Mouse (Mus musculus) kidney, adult 11 months (tissue): Measurements from ENCODE around the gene Pcbp3.

ENCODE experiments used
- DNase-seq: peaks from one replicate; pipeline ENCODE4 v3.0.0; 2022

The Pcbp3 gene

GRCm38 (mm10) chr10:76918086-76918485 lies 43.6 kb downstream of the Pcbp3 start:
- no peak for DNase-seq

- peak; percentile 20 for DNase-seq
Observed at GRCm38 (mm10) chr10:76906434-76906833, 55.3 kb downstream of the Pcbp3 start.

- DNase-seq: no peak
Observed at GRCm38 (mm10) chr10:76905935-76906341, 55.7 kb downstream of the Pcbp3 start.

GRCm38 (mm10) chr10:76903694-76904093 lies 58.0 kb downstream of the Pcbp3 start:
- DNase-seq: no peak

GRCm38 (mm10) chr10:76903099-76903498 lies 58.6 kb downstream of the Pcbp3 start:
- DNase-seq: no peak

GRCm38 (mm10) chr10:76902588-76902987 lies 59.1 kb downstream of the Pcbp3 start:
- DNase-seq: peak; percentile 39

GRCm38 (mm10) chr10:76898428-76898827 lies 63.3 kb downstream of the Pcbp3 start:
- no peak for DNase-seq

- DNase-seq: peak; percentile 48
Observed at GRCm38 (mm10) chr10:76891456-76891855, 70.2 kb downstream of the Pcbp3 start.

- DNase-seq: peak; percentile 33
Observed at GRCm38 (mm10) chr10:76883442-76884244, 78.0 kb downstream of the Pcbp3 start.

- DNase-seq: no peak
Observed at GRCm38 (mm10) chr10:76882644-76883441, 78.8 kb downstream of the Pcbp3 start.

- no peak for DNase-seq
Observed at GRCm38 (mm10) chr10:76881900-76882299, 79.8 kb downstream of the Pcbp3 start.

- no peak for DNase-seq
Observed at GRCm38 (mm10) chr10:76875310-76875709, 86.4 kb downstream of the Pcbp3 start.

GRCm38 (mm10) chr10:76874879-76875278 lies 86.8 kb downstream of the Pcbp3 start:
- DNase-seq: no peak

- no peak for DNase-seq
Observed at GRCm38 (mm10) chr10:76874398-76874797, 87.3 kb downstream of the Pcbp3 start.

- DNase-seq: no peak
Observed at GRCm38 (mm10) chr10:76873948-76874347, 87.7 kb downstream of the Pcbp3 start.

- DNase-seq: no peak
Observed at GRCm38 (mm10) chr10:76872736-76873135, 89.0 kb downstream of the Pcbp3 start.

GRCm38 (mm10) chr10:76865936-76866335 lies 95.8 kb downstream of the Pcbp3 start:
- no peak for DNase-seq

GRCm38 (mm10) chr10:76860998-76861397 lies 100.7 kb downstream of the Pcbp3 start:
- DNase-seq: no peak

- DNase-seq: no peak
Observed at GRCm38 (mm10) chr10:76859355-76860127, 102.1 kb downstream of the Pcbp3 start.

GRCm38 (mm10) chr10:76857879-76858278 lies 103.8 kb downstream of the Pcbp3 start:
- DNase-seq: no peak

- DNase-seq: no peak
Observed at GRCm38 (mm10) chr10:76846480-76846879, 115.2 kb downstream of the Pcbp3 start.

- no peak for DNase-seq
Observed at GRCm38 (mm10) chr10:76844901-76845300, 116.8 kb downstream of the Pcbp3 start.

- peak; percentile 23 for DNase-seq
Observed at GRCm38 (mm10) chr10:76844365-76844764, 117.3 kb downstream of the Pcbp3 start.
